Mouse (Mus musculus) forebrain, embryonic 16.5 days (tissue): ENCODE measurements around the gene Ldb3. TPM values are rescaled to one million over a fixed set of nuclear protein-coding genes. Genes with fewer than 3 reads are reported as not detected.

Experiments
- ATAC-seq: fragments of 200-750 bp; cut with Nextera tagmentation; 2 replicates; pipeline ENCODE4 v1.8.0; 2017; ENCODE audit warnings: mild to moderate bottlenecking, moderate library complexity
- H3K27ac ChIP-seq: fragments of 300-500 bp; sonication (generic); 2 replicates; pipeline ENCODE4 v1.5.1; 2014; ENCODE audit warnings: low read length, control low read depth
- H3K27me3 ChIP-seq: fragments of 300-500 bp; sonication (generic); replicated peaks from 2 replicates; pipeline ENCODE4 v1.6.1; 2014; ENCODE audit warnings: low read length; ENCODE audit not compliant: control insufficient read depth, insufficient read depth
- H3K36me3 ChIP-seq: fragments of 300-500 bp; sonication (generic); 2 replicates; pipeline ENCODE4 v1.6.1; 2014; ENCODE audit not compliant: control insufficient read depth, insufficient read depth
- H3K4me1 ChIP-seq: fragments of 300-500 bp; sonication (generic); replicated peaks from 2 replicates; pipeline ENCODE4 v1.6.1; 2014; ENCODE audit warnings: low read length; ENCODE audit not compliant: control insufficient read depth, insufficient read depth
- H3K4me2 ChIP-seq: fragments of 300-500 bp; sonication (generic); 2 replicates; pipeline ENCODE4 v1.6.1; 2014; ENCODE audit warnings: mild to moderate bottlenecking, low read length, control low read depth
- H3K4me3 ChIP-seq: fragments of 300-500 bp; sonication (generic); replicated peaks from 2 replicates; pipeline ENCODE4 v1.5.1; 2014; ENCODE audit warnings: mild to moderate bottlenecking, low read length, control low read depth
- H3K9ac ChIP-seq: fragments of 300-500 bp; sonication (generic); replicated peaks from 2 replicates; pipeline ENCODE4 v1.6.1; 2014; ENCODE audit warnings: low read depth, low read length, control low read depth
- H3K9me3 ChIP-seq: fragments of 300-500 bp; sonication (generic); 2 replicates; pipeline ENCODE4 v1.6.1; 2016; ENCODE audit warnings: low read length; ENCODE audit not compliant: control insufficient read depth
- WGBS: fragments of 180-500 bp; shearing (Covaris S2); extraction: QIAGEN DNeasy Blood & Tissue Kit; methylation state at CpG from one replicate; pipeline ENCODE4 v1.1.7; 2014; 5-methylcytosine and 5-hydroxymethylcytosine counted together
- polyA plus RNA-seq: library from polyadenylated mRNA; unstranded; fragments of >200 nt; fragmentation: Nextera tagmentation; extraction: Ambion mirVana; gene quantifications from 2 replicates; pipeline ENCODE4 v1.2.1, GENCODE M21; 2015

Ldb3 gene
- polyA plus RNA-seq, 1 experiment from 2014 or later = 0.39 TPM

- peak; percentile 90 for ATAC-seq
- Histone ChIP-seq H3K27ac (no peak overlapping the region), H3K4me2 (no peak overlapping the region), H3K4me1 (peaks cover 4% of the 10 kb centered on the region; the same call in 1 of the 2 replicates), H3K27me3 (peaks cover 16% of the 10 kb centered on the region), H3K4me3 (no peak overlapping the region), H3K9me3 (no peaks in the 10 kb centered on the region), H3K9ac (no peak overlapping the region), H3K36me3 (no peaks in the 10 kb centered on the region)
- 2% methylated on average over 8 of the region's 8 CpGs for WGBS
Measured at GRCm38 (mm10) chr14:34616821-34617220, 28.3 kb upstream of the Ldb3 start.

GRCm38 (mm10) chr14:34615625-34616024, 27.1 kb upstream of the Ldb3 start:
- Histone ChIP-seq H3K36me3 (no peaks in the 10 kb centered on the region), H3K4me3 (no peak overlapping the region), H3K9me3 (no peaks in the 10 kb centered on the region), H3K4me2 (no peak overlapping the region), H3K27me3 (peaks cover 16% of the 10 kb centered on the region), H3K27ac (no peak overlapping the region), H3K9ac (no peak overlapping the region), H3K4me1 (peaks cover 4% of the 10 kb centered on the region; the same call in 1 of the 2 replicates)
- ATAC-seq = no peak
- WGBS = 57% methylated on average over 4 of the region's 4 CpGs

GRCm38 (mm10) chr14:34615082-34615481, 26.6 kb upstream of the Ldb3 start:
- 5% methylated on average over 13 of the region's 13 CpGs for WGBS
- Histone ChIP-seq H3K4me3 (no peak overlapping the region; the same call in 1 of the 2 replicates), H3K9ac (0 out of 2 replicates have a peak overlapping the region, but pooled peaks have one; percentile 13), H3K4me2 (peak overlapping the region; percentile 29), H3K27me3 (peaks cover 16% of the 10 kb centered on the region), H3K36me3 (no peaks in the 10 kb centered on the region), H3K27ac (no peak overlapping the region), H3K4me1 (peaks cover 4% of the 10 kb centered on the region; the same call in 1 of the 2 replicates), H3K9me3 (no peaks in the 10 kb centered on the region)
- ATAC-seq = no peak

GRCm38 (mm10) chr14:34614551-34614950, 26.1 kb upstream of the Ldb3 start:
- Histone ChIP-seq H3K27me3 (peaks cover 16% of the 10 kb centered on the region), H3K27ac (no peak overlapping the region), H3K4me2 (peak overlapping the region; percentile 29), H3K4me3 (no peak overlapping the region), H3K9me3 (no peaks in the 10 kb centered on the region), H3K4me1 (peaks cover 4% of the 10 kb centered on the region; the same call in 1 of the 2 replicates), H3K36me3 (no peaks in the 10 kb centered on the region), H3K9ac (no peak overlapping the region)
- 9% methylated on average over 15 of the region's 15 CpGs for WGBS
- ATAC-seq = no peak

GRCm38 (mm10) chr14:34613523-34613922, 25.0 kb upstream of the Ldb3 start:
- H3K9ac ChIP-seq = no peak overlapping the region
- WGBS = 60% methylated on average over 6 of the region's 6 CpGs
- no peak for ATAC-seq

GRCm38 (mm10) chr14:34612222-34612621, 23.7 kb upstream of the Ldb3 start:
- Histone ChIP-seq H3K27me3 (peaks cover 16% of the 10 kb centered on the region), H3K27ac (no peak overlapping the region), H3K4me1 (peaks cover 3% of the 10 kb centered on the region; the same call in 1 of the 2 replicates), H3K9ac (no peak overlapping the region), H3K4me2 (no peak overlapping the region), H3K9me3 (no peaks in the 10 kb centered on the region), H3K4me3 (no peak overlapping the region), H3K36me3 (no peaks in the 10 kb centered on the region)
- ATAC-seq = no peak
- WGBS = 29% methylated on average over 4 of the region's 4 CpGs

More at GRCm38 (mm10) chr14:34613523-34613922, 25.0 kb upstream of the Ldb3 start:
- H3K4me1 ChIP-seq = peaks cover 4% of the 10 kb centered on the region; the same call in 1 of the 2 replicates
- no peaks in the 10 kb centered on the region for H3K9me3 ChIP-seq
- H3K27me3 ChIP-seq = peaks cover 16% of the 10 kb centered on the region
- H3K27ac ChIP-seq = no peak overlapping the region
- no peak overlapping the region for H3K4me2 ChIP-seq
- no peaks in the 10 kb centered on the region for H3K36me3 ChIP-seq
- H3K4me3 ChIP-seq = no peak overlapping the region

- WGBS = 84% methylated on average over 4 of the region's 4 CpGs
- no peaks in the 10 kb centered on the region for H3K36me3 ChIP-seq
- H3K9me3 ChIP-seq = no peaks in the 10 kb centered on the region
- peaks cover 16% of the 10 kb centered on the region for H3K27me3 ChIP-seq
- H3K4me2 ChIP-seq = no peak overlapping the region
- no peak overlapping the region for H3K27ac ChIP-seq
- H3K4me1 ChIP-seq = peaks cover 2% of the 10 kb centered on the region; the same call in 1 of the 2 replicates
- H3K4me3 ChIP-seq = no peak overlapping the region
- H3K9ac ChIP-seq = no peak overlapping the region
- no peak for ATAC-seq
Measured at GRCm38 (mm10) chr14:34611591-34611990, 23.1 kb upstream of the Ldb3 start.

GRCm38 (mm10) chr14:34601910-34602309, 13.4 kb upstream of the Ldb3 start:
- Histone ChIP-seq H3K9ac (no peak overlapping the region), H3K36me3 (no peaks in the 10 kb centered on the region), H3K27ac (no peak overlapping the region), H3K4me2 (no peak overlapping the region), H3K27me3 (no peaks in the 10 kb centered on the region), H3K4me3 (no peak overlapping the region), H3K9me3 (no peaks in the 10 kb centered on the region), H3K4me1 (no peaks in the 10 kb centered on the region)
- ATAC-seq = no peak
- WGBS = 97% methylated on average over 7 of the region's 7 CpGs

GRCm38 (mm10) chr14:34599941-34600340, 11.5 kb upstream of the Ldb3 start, which contains the start of gene Opn4:
Opn4 (minus strand) TSS chr14:34600142.
- H3K4me1 ChIP-seq = no peaks in the 10 kb centered on the region
- no peaks in the 10 kb centered on the region for H3K36me3 ChIP-seq
- H3K9ac ChIP-seq = no peak within 1 kb of the TSS
- no peaks in the 10 kb centered on the region for H3K9me3 ChIP-seq
- H3K27ac ChIP-seq = no peak within 1 kb of the TSS
- no peak for ATAC-seq
- H3K4me3 ChIP-seq = no peak within 1 kb of the TSS
- WGBS = 71% methylated on average over 8 of the region's 8 CpGs
- no peaks in the 10 kb centered on the region for H3K27me3 ChIP-seq
- H3K4me2 ChIP-seq = no peak within 1 kb of the TSS
